Mouse (Mus musculus) stomach, postnatal 0 days (tissue): ENCODE measurements around the gene Ptpa.

ENCODE experiments used
- CTCF ChIP-seq: IDR thresholded peaks from 2 replicates; pipeline ENCODE4 v1.5.1; 2016; ENCODE audit warnings: antibody characterized with exemption, low read depth, mild to moderate bottlenecking, moderate library complexity
- EP300 ChIP-seq: optimal IDR thresholded peaks from 2 replicates; pipeline ENCODE3; 2016; ENCODE audit warnings: antibody characterized with exemption

DNA sequence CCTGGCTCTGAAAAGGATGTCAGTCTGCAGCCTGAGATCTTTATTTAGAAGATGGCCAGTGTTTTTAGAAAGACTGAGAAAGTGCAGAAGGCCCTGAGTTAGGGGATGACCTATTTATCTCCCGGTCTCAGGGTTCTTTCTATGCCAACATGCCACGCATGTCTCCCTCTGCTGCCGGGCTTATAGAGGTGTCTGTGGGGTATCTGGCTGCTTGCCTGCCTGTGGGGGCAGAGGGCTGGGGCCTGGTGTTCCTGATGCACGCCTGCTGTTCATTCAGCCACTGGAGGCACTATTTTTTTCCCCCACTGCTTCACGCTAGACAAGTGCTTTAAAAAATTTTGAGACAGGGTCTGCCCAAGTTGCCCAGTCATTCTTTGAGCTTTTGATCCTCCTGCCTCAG lies 49.6 kb upstream of the Ptpa start:
- no peak for TF ChIP-seq EP300
- TF ChIP-seq CTCF: no peak
